Mouse (Mus musculus) liver, adult 2 months (tissue): ENCODE measurements at regions not wholly inside any gene's neighbourhood (a gene's known extent, or its start where the extent isn't known, plus 50 kb on each side); places are given as distances from the start of the nearest gene placed in this dataset.

Experiments used
- CTCF ChIP-seq: fragments of 200-500 bp; IDR thresholded peaks from 2 replicates; pipeline ENCODE4 v1.5.1; 2011; ENCODE audit warnings: low read depth, low read length, control low read depth
- POLR2A ChIP-seq: fragments of 200-500 bp; IDR thresholded peaks from 2 replicates; pipeline ENCODE4 v1.6.1; 2011; ENCODE audit warnings: low read length, control low read depth; ENCODE audit not compliant: insufficient read depth; ENCODE audit errors: extremely low read depth

DNA sequence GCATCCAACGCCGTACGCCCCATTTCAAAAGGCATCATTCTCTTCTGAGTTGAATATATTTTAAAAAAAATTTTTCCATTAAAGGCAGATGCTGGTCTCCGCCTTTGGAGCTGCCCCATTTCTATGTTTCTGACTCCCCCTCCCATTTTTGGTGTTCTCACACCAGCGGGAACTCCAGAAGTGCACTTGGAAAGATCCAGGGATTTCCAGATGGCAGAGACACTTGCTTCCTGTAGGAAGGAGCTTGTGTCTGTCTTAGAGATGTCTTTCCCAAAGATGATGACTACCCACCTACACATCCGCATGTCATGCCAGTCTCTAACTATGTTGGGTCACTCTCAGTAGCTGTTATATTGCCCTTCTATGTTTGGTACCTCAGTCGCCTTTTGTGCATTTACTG is 87.8 kb downstream of the Dact1 start:
- no peak for TF ChIP-seq POLR2A
- TF ChIP-seq CTCF, result no peak
